Mouse (Mus musculus) MEL (cell line): Measurements from ENCODE around the gene Enpp6.
"Not testable (repeated sequence)": the region's sequence is repeated elsewhere in the genome, so short reads cannot be mapped to it uniquely, and the experiment has no call there.

Experiments
- CTCF ChIP-seq, 3 experiments: IDR thresholded peaks in 2 of 3; conservative IDR thresholded peaks in 1 of 3; 2 replicates each; pipeline ENCODE4 v1.5.1; 2011 to 2012; ENCODE audit warnings: low read length in 3 of 3, low read depth in 2 of 3, mild to moderate bottlenecking in 2 of 3, improper control_type of control experiment in 1 of 3, inconsistent platforms in 1 of 3, mixed read lengths in 1 of 3, moderate library complexity in 1 of 3; ENCODE audit not compliant: control insufficient read depth in 1 of 3, insufficient read depth in 1 of 3, poor library complexity in 1 of 3, severe bottlenecking in 1 of 3
- EP300 ChIP-seq, 2 experiments: IDR thresholded peaks; 2 replicates each; pipeline ENCODE4 v1.6.1; 2011; ENCODE audit warnings: improper control_type of control experiment in 2 of 2, low read length in 2 of 2, low read depth in 1 of 2, mild to moderate bottlenecking in 1 of 2
- GATA1 ChIP-seq: IDR thresholded peaks from 2 replicates; pipeline ENCODE4 v1.6.1; 2011; ENCODE audit warnings: low read depth, low read length, improper control_type of control experiment
- MAFK ChIP-seq: IDR thresholded peaks from 2 replicates; pipeline ENCODE4 v1.6.1; 2011; ENCODE audit warnings: low read depth, mild to moderate bottlenecking, low read length, improper control_type of control experiment, borderline replicate concordance
- POLR2A ChIP-seq, 2 experiments: IDR thresholded peaks; 2 replicates each; pipeline ENCODE4 v1.6.1; 2011 to 2012; ENCODE audit warnings: low read length in 2 of 2, mild to moderate bottlenecking in 2 of 2, control low read depth in 1 of 2, improper control_type of control experiment in 1 of 2, low read depth in 1 of 2, moderate library complexity in 1 of 2; ENCODE audit not compliant: control insufficient read depth in 1 of 2, insufficient read depth in 1 of 2, poor library complexity in 1 of 2
- POLR2AphosphoS5 ChIP-seq: IDR thresholded peaks from 2 replicates; pipeline ENCODE4 v1.6.1; 2012; ENCODE audit warnings: low read depth, borderline replicate concordance, mild to moderate bottlenecking, inconsistent platforms, low read length, moderate library complexity, mixed read lengths
- TAL1 ChIP-seq: IDR thresholded peaks from 2 replicates; pipeline ENCODE4 v1.6.1; 2012; ENCODE audit warnings: mild to moderate bottlenecking, inconsistent platforms, low read length, moderate library complexity, mixed read lengths
- TCF12 ChIP-seq: IDR thresholded peaks from 2 replicates; pipeline ENCODE4 v1.6.1; 2014; ENCODE audit warnings: low read depth, mild to moderate bottlenecking, inconsistent platforms, low read length, improper control_type of control experiment, moderate library complexity
- UBTF ChIP-seq: IDR thresholded peaks from 2 replicates; pipeline ENCODE4 v1.6.1; 2012; ENCODE audit warnings: low read depth, mild to moderate bottlenecking, inconsistent platforms, low read length, improper control_type of control experiment, moderate library complexity, borderline replicate concordance; ENCODE audit not compliant: insufficient read depth
- USF1 ChIP-seq: IDR thresholded peaks from 2 replicates; pipeline ENCODE4 v1.6.1; 2014; ENCODE audit warnings: low read depth, mild to moderate bottlenecking, inconsistent platforms, low read length, improper control_type of control experiment, moderate library complexity
- USF2 ChIP-seq, 2 experiments: IDR thresholded peaks; 2 replicates each; pipeline ENCODE4 v1.6.1; 2011 to 2012; ENCODE audit warnings: improper control_type of control experiment in 2 of 2, low read length in 2 of 2, borderline replicate concordance in 1 of 2, inconsistent platforms in 1 of 2, low read depth in 1 of 2, mild to moderate bottlenecking in 1 of 2; ENCODE audit not compliant: insufficient read depth in 1 of 2

- TF ChIP-seq GATA1; TCF12; POLR2A (IDR thresholded peaks at IDR 0.05; ENCODE audit: control insufficient read depth in 1 of 2, insufficient read depth in 1 of 2, low read depth in 1 of 2, low read length in 2 of 2, poor library complexity in 1 of 2); USF1; CTCF (IDR thresholded peaks at IDR 0.05 in 2 of 3, conservative IDR thresholded peaks at IDR 0.05 in 1 of 3; ENCODE audit: control insufficient read depth in 1 of 3, insufficient read depth in 1 of 3, low read depth in 2 of 3, low read length in 3 of 3, poor library complexity in 1 of 3, severe bottlenecking in 1 of 3); POLR2AphosphoS5; EP300 (IDR thresholded peaks at IDR 0.05; ENCODE audit: low read depth in 1 of 2, low read length in 2 of 2); TAL1; UBTF; USF2 (IDR thresholded peaks at IDR 0.05; ENCODE audit: borderline replicate concordance in 1 of 2, insufficient read depth in 1 of 2, low read depth in 1 of 2, low read length in 2 of 2); MAFK: not testable (repeated sequence)
Measured at GRCm38 (mm10) chr8:47040215-47040614, 53.5 kb downstream of the Enpp6 start.
